Mouse (Mus musculus): Measurements from ENCODE around the gene Olfr450. TPM values are rescaled to one million over a fixed set of nuclear protein-coding genes. Genes with fewer than 3 reads are reported as not detected.

The Olfr450 gene
- polyA plus RNA-seq, 1 experiment from 2014 or later = not detected

Other genes starting within 250 kb of the Olfr450 start
- not detected in 2 replicates for gene Tcaf3, start 214.2 kb upstream of the Olfr450 start, polyA plus RNA-seq (2015; fragmentation: Nextera tagmentation; extraction: Ambion mirVana)
- 9.1 and 9.7 TPM in 2 replicates for gene Tcaf2, start 166.7 kb upstream of the Olfr450 start, polyA plus RNA-seq (2015; fragmentation: Nextera tagmentation; extraction: Ambion mirVana)
- 69.4 and 72.2 TPM in 2 replicates for gene Tcaf1, start 101.9 kb upstream of the Olfr450 start, polyA plus RNA-seq (2015; fragmentation: Nextera tagmentation; extraction: Ambion mirVana)
- not detected in 2 replicates for gene Olfr453, start 72.6 kb upstream of the Olfr450 start, polyA plus RNA-seq (2015; fragmentation: Nextera tagmentation; extraction: Ambion mirVana)
- gene Olfr38, start 55.5 kb upstream of the Olfr450 start, polyA plus RNA-seq (2015; fragmentation: Nextera tagmentation; extraction: Ambion mirVana) = not detected in 2 replicates
- gene Olfr452, start 26.8 kb upstream of the Olfr450 start, polyA plus RNA-seq (2015; fragmentation: Nextera tagmentation; extraction: Ambion mirVana) = not detected in 2 replicates
- not detected in 2 replicates for gene Olfr449, start 22.4 kb downstream of the Olfr450 start, polyA plus RNA-seq (2015; fragmentation: Nextera tagmentation; extraction: Ambion mirVana)
- gene Olfr448, start 78.5 kb downstream of the Olfr450 start, polyA plus RNA-seq (2015; fragmentation: Nextera tagmentation; extraction: Ambion mirVana) = not detected in 2 replicates
- gene Olfr447, start 96.9 kb downstream of the Olfr450 start, polyA plus RNA-seq (2015; fragmentation: Nextera tagmentation; extraction: Ambion mirVana) = not detected in 2 replicates
- gene Olfr446, start 109.4 kb downstream of the Olfr450 start, polyA plus RNA-seq (2015; fragmentation: Nextera tagmentation; extraction: Ambion mirVana) = not detected in 2 replicates
- not detected in 2 replicates for gene Olfr444, start 137.1 kb downstream of the Olfr450 start, polyA plus RNA-seq (2015; fragmentation: Nextera tagmentation; extraction: Ambion mirVana)

Data from lung, embryonic 16.5 days (tissue).